Mouse (Mus musculus) spleen, postnatal 4 days (tissue): ENCODE measurements around the gene S100a3.

ENCODE experiments used
- DNase-seq, 2 experiments: peaks; one replicate each; pipeline ENCODE4 v3.0.0; 2022; ENCODE audit warnings: low spot score in 2 of 2

The S100a3 gene

GRCm38 (mm10) chr3:90560008-90560628, at the start of gene S100a3:
Gene S100a3, plus strand, starts transcription at chr3:90560578.
- no peak for DNase-seq

- no peak for DNase-seq
Observed at GRCm38 (mm10) chr3:90512276-90512675, 48.1 kb upstream of the S100a3 start.

GRCm38 (mm10) chr3:90512948-90513642, 47.3 kb upstream of the S100a3 start:
- peak in 1 of 2 experiments; percentile 51 for DNase-seq

- peak; percentile 48 to 76 for DNase-seq
Observed at GRCm38 (mm10) chr3:90513796-90514590, 46.4 kb upstream of the S100a3 start, which contains the start of the genes S100a1 and S100a13. Gene S100a1, minus strand, starts transcription at chr3:90514392. Gene S100a13, plus strand, starts transcription at chr3:90514435.

DNA sequence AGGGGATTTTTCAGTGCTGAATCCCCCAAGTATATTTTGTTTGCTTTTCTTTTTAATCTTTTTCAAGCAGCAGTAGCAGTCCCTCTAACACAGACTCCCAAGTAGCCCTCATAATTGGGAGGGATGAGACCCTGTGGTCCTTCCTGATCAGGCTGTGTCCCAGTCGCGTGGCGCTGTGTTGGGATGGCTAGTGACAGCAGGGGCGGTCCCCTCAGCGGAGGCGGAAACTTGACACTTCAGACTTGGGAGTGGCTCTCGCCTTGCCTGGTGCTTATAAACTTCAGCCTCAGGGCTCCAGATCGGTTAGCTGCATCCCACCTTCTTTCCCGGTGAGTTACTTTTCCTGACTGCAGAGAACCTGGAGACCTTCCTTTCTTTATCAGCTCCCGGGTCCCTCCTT, 45.7 kb upstream of the S100a3 start:
- DNase-seq: peak; percentile 60 to 83

DNA sequence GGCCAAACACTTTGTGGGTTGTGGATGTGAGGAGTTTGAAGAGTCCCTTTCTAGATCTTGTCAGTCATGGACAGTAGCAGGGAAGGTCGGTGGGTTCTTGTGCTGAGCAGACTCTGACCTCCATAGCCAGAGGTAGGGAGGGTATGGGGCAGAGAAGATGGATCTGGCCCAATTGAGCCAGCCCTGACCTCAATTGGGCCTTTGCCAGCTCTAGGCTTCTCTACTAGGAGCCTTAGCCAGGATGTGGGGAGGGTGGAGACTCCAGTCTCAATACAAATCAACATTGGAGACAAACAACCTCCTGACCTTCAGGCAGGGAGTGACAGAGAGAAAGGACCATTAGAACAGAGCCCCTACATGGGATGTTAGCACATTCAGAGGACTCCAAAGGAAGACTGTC, 45.1 kb upstream of the S100a3 start:
- peak in 1 of 2 experiments; percentile 63 for DNase-seq

- peak in 1 of 2 experiments; percentile 51 for DNase-seq
Observed at GRCm38 (mm10) chr3:90515789-90516188, 44.6 kb upstream of the S100a3 start.

GRCm38 (mm10) chr3:90517711-90518110, 42.7 kb upstream of the S100a3 start:
- no peak for DNase-seq

DNA sequence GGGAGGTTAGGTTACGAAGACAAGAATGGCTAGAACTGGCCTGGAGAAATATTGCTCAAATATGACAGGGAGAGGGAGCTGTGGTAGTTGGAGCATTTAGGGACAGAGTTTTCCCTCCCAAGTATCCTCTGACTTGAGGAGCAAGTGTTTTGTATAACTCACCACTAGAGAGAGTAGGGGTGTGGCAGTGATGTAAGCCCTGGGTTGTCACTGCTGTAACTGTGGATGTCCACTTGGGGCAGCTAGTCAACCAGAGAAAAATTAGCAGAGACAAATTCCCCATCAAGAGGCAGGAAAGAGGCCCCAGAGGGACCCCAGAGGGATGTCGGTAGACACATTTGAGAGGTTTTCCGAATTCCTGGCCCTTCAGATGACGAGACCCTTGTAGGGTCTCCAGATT, 35.0 kb upstream of the S100a3 start:
- peak in 1 of 2 experiments; percentile 62 for DNase-seq

GRCm38 (mm10) chr3:90526076-90526475, 34.3 kb upstream of the S100a3 start:
- DNase-seq: peak in 1 of 2 experiments; percentile 55

DNA sequence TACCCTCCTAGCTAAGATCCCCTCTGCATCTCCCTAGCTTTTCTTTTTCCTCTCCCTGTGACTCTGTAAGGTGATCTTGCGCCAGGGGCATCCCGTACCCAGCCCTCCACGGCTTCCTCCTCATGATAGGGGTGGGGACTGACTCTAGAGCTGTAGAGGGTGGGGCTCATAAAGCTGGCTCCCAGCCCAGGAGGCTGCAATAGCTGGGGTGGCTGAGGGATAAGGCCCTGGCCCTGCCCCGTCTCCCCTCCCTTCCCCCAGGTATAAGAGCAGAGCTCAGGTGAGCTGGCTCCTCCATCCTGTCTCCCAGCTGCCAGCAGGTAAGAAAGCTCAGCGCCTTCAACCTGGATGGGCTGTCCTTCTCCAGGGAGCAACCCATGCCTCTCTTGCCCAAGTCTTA, 33.8 kb upstream of the S100a3 start, which contains the start of gene S100a14:
TSS of gene S100a14 (plus strand) at position 277 of the 400 bp plus-strand sequence.
- peak in 1 of 2 experiments; percentile 61 for DNase-seq

DNA sequence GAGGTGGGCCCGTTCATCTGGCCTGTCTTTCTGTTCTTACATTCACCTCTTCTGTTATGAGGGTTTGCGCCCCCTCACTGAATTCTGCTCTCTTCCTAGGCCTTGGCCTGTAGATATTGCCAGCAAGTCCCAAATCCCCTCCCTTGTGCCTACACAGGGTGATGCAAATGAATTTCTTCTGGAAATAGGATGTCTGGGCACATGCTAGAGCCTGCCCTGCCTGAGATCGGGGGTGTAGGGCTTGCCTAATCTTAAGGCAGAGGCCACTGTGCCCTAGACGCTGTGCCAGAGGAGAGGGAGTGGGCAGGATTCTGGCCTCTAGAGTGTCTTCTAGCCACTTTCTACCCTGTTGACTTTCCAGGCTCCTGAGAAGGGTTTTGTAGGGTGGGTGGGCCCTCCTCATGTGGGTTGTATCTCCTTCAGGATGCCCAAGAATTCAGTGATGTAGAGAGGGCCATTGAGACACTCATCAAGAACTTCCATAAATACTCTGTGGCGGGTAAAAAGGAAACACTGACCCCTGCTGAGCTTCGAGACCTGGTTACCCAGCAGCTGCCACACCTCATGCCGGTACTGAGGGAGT, 33.0 kb upstream of the S100a3 start:
- peak in 1 of 2 experiments; percentile 45 for DNase-seq

- no peak for DNase-seq
Observed at GRCm38 (mm10) chr3:90531713-90532112, 28.7 kb upstream of the S100a3 start.

GRCm38 (mm10) chr3:90535446-90535845, 24.9 kb upstream of the S100a3 start:
- DNase-seq: no peak

DNA sequence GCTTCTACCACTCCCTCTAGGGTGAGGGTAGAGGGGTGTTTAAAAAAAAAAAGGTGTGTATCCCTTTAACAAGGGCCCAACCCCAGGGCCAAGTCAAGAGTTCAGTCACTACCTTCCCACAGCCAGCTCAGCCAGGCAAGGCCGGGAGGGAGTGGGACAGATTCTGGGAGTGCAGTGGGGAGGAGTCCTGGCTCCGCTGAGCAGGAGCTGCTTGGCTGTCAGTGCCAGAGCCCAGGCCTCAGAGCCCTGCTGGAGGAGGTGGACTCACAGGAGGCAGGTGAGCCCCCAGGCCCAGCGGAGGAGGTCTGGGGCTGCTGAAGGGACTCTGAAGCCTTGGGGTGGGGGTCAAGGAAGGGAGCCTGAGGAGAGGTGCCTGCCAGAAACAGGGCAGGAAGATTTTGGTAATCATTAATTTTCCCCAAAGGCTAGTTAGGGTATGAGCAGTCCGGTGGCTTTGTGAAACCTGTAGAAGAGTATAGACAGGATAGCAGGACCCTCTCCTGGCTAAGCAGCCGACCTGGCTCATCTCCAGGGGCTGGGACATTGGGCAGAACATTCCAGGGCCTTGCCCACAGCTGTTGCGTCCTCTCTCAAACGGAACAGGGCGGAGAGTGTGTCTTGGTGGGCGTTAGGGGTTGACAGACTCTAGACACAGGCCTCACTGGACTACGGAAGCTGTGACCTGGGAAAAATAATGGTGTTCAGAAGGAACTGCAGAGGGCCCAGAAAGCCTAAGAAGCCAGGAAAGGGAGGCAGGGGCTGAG, 23.1 kb upstream of the S100a3 start, which contains the start of gene S100a16:
TSS of gene S100a16 (plus strand) at position 114 of the 764 bp plus-strand sequence.
- no peak for DNase-seq

- DNase-seq: no peak
Observed at GRCm38 (mm10) chr3:90537905-90538296, 22.5 kb upstream of the S100a3 start.

GRCm38 (mm10) chr3:90540904-90541303, 19.5 kb upstream of the S100a3 start:
- DNase-seq: no peak

GRCm38 (mm10) chr3:90549676-90550420, 10.5 kb upstream of the S100a3 start:
- no peak for DNase-seq

GRCm38 (mm10) chr3:90550421-90550790, 10.0 kb upstream of the S100a3 start:
- DNase-seq: no peak

- no peak for DNase-seq
Observed at GRCm38 (mm10) chr3:90552231-90552630, 8.1 kb upstream of the S100a3 start.
